Mouse (Mus musculus) heart, postnatal 0 days (tissue): ENCODE results near the gene Pde1c. TPM values are rescaled to one million over a fixed set of nuclear protein-coding genes. Genes with fewer than 3 reads are reported as not detected.

Experiments
- ATAC-seq: fragments of 200-750 bp; cut with Nextera tagmentation; 2 replicates; pipeline ENCODE4 v1.8.0; 2017; ENCODE audit warnings: low read depth, moderate number of reproducible peaks, moderate library complexity; ENCODE audit not compliant: insufficient read depth
- DNase-seq: peaks from one replicate; pipeline ENCODE4 v3.0.0-alpha.2; 2016; ENCODE audit warnings: low spot score
- H3K27ac ChIP-seq: fragments of 300-500 bp; sonication (generic); 2 replicates; pipeline ENCODE4 v1.5.1; 2014; ENCODE audit warnings: low read depth, mild to moderate bottlenecking
- H3K27me3 ChIP-seq: fragments of 300-500 bp; sonication (generic); 2 replicates; pipeline ENCODE4 v1.6.1; 2014; ENCODE audit warnings: low read length, mixed read lengths; ENCODE audit not compliant: control insufficient read depth, insufficient read depth
- H3K36me3 ChIP-seq: fragments of 300-500 bp; sonication (generic); replicated peaks from 2 replicates; pipeline ENCODE4 v1.6.1; 2014; ENCODE audit warnings: low read length, mixed read lengths; ENCODE audit not compliant: control insufficient read depth, insufficient read depth
- H3K4me1 ChIP-seq: fragments of 300-500 bp; sonication (generic); 2 replicates; pipeline ENCODE4 v1.6.1; 2014; ENCODE audit warnings: antibody characterized with exemption; ENCODE audit not compliant: control insufficient read depth, insufficient read depth
- H3K4me2 ChIP-seq: fragments of 300-500 bp; sonication (generic); 2 replicates; pipeline ENCODE4 v1.6.1; 2014; ENCODE audit warnings: low read depth, mild to moderate bottlenecking, low read length, moderate library complexity
- H3K4me3 ChIP-seq: fragments of 300-500 bp; sonication (generic); 2 replicates; pipeline ENCODE4 v1.5.1; 2014; ENCODE audit warnings: low read depth, low read length
- H3K9ac ChIP-seq: fragments of 300-500 bp; sonication (generic); replicated peaks from 2 replicates; pipeline ENCODE4 v1.6.1; 2014; ENCODE audit warnings: low read depth, low read length, mixed read lengths
- H3K9me3 ChIP-seq: fragments of 300-500 bp; sonication (generic); replicated peaks from 2 replicates; pipeline ENCODE4 v1.6.1; 2016; ENCODE audit warnings: low read length; ENCODE audit not compliant: control insufficient read depth
- CTCF ChIP-seq: IDR thresholded peaks from 2 replicates; pipeline ENCODE4 v1.5.1; 2016; ENCODE audit warnings: antibody characterized with exemption, control low read depth, low read depth
- EP300 ChIP-seq: IDR thresholded peaks from 2 replicates; pipeline ENCODE4 v1.6.1; 2016; ENCODE audit warnings: antibody characterized with exemption, low read depth
- WGBS: fragments of 180-500 bp; shearing (Covaris S2); extraction: QIAGEN DNeasy Blood & Tissue Kit; methylation state at CpG from one replicate; pipeline ENCODE4 v1.1.7; 2014; 5-methylcytosine and 5-hydroxymethylcytosine counted together
- polyA plus RNA-seq: library from polyadenylated mRNA; unstranded; fragments of >200 nt; fragmentation: Nextera tagmentation; extraction: Ambion mirVana; gene quantifications from 2 replicates; pipeline ENCODE4 v1.2.1, GENCODE M21; 2015
- total RNA-seq: library from RNA; depleted of rRNA; stranded (reverse); fragments of >200 nt; gene quantifications from 2 replicates; pipeline ENCODE4 v1.2.3, GENCODE M21; 2014; ENCODE audit warnings: low replicate concordance

The Pde1c gene
- total and polyA plus RNA-seq, 2 experiments from 2014 or later = 26.8 to 83.2 TPM

GRCm38 (mm10) chr6:56328103-56328502 is 240.8 kb downstream of the Pde1c start:
- Histone ChIP-seq H3K9ac (no peak overlapping the region), H3K4me3 (no peak overlapping the region), H3K27ac (no peak overlapping the region), H3K36me3 (no peaks in the 10 kb centered on the region), H3K4me2 (no peak overlapping the region), H3K4me1 (peaks cover 5% of the 10 kb centered on the region), H3K9me3 (no peaks in the 10 kb centered on the region), H3K27me3 (no peaks in the 10 kb centered on the region)
- DNase-seq (no peak), ATAC-seq (no peak)
- WGBS = 62% methylated on average over 1 of the region's 1 CpGs
- TF ChIP-seq CTCF = no peak
- no peak for TF ChIP-seq EP300

GRCm38 (mm10) chr6:56322799-56323198 is 246.1 kb downstream of the Pde1c start:
- WGBS = 22% methylated on average over 3 of the region's 3 CpGs
- ATAC-seq = peak; percentile 30; the same call in 1 of the 2 replicates
- peaks cover 10% of the 10 kb centered on the region for H3K4me1 ChIP-seq
- no peaks in the 10 kb centered on the region for H3K27me3 ChIP-seq
- no peak overlapping the region for H3K4me3 ChIP-seq
- no peaks in the 10 kb centered on the region for H3K9me3 ChIP-seq
- peak; percentile 24 for DNase-seq
- no peak overlapping the region for H3K4me2 ChIP-seq
- H3K27ac ChIP-seq = no peak overlapping the region
- H3K9ac ChIP-seq = no peak overlapping the region
- TF ChIP-seq CTCF (no peak), EP300 (no peak)
- no peaks in the 10 kb centered on the region for H3K36me3 ChIP-seq

- no peaks in the 10 kb centered on the region for H3K27me3 ChIP-seq
- H3K9me3 ChIP-seq = no peaks in the 10 kb centered on the region
- no peak overlapping the region for H3K27ac ChIP-seq
- no peak overlapping the region for H3K4me3 ChIP-seq
- no peaks in the 10 kb centered on the region for H3K36me3 ChIP-seq
- peak; percentile 12 for DNase-seq
- ATAC-seq = no peak; the same call in 1 of the 2 replicates
- no peak overlapping the region for H3K9ac ChIP-seq
- peaks cover 8% of the 10 kb centered on the region for H3K4me1 ChIP-seq
- no peak overlapping the region for H3K4me2 ChIP-seq
- no peak for TF ChIP-seq EP300
- TF ChIP-seq CTCF = no peak
Observed at GRCm38 (mm10) chr6:56310318-56310717, 258.6 kb downstream of the Pde1c start.

- WGBS = 74% methylated on average over 2 of the region's 2 CpGs
- Histone ChIP-seq H3K4me3 (no peak overlapping the region), H3K27me3 (no peaks in the 10 kb centered on the region), H3K4me2 (no peak overlapping the region), H3K4me1 (peaks cover 8% of the 10 kb centered on the region), H3K9ac (no peak overlapping the region), H3K36me3 (no peaks in the 10 kb centered on the region), H3K27ac (no peak overlapping the region), H3K9me3 (no peaks in the 10 kb centered on the region)
- ATAC-seq (no peak), DNase-seq (no peak)
- TF ChIP-seq EP300 = no peak
- no peak for TF ChIP-seq CTCF
Observed at GRCm38 (mm10) chr6:56306066-56306465, 262.8 kb downstream of the Pde1c start.

- Histone ChIP-seq H3K4me2 (no peak overlapping the region), H3K9me3 (no peaks in the 10 kb centered on the region), H3K4me1 (no peaks in the 10 kb centered on the region), H3K36me3 (no peaks in the 10 kb centered on the region), H3K27me3 (no peaks in the 10 kb centered on the region), H3K9ac (no peak overlapping the region), H3K4me3 (no peak overlapping the region), H3K27ac (no peak overlapping the region)
- 29% methylated on average over 1 of the region's 1 CpGs for WGBS
- TF ChIP-seq EP300 = no peak
- TF ChIP-seq CTCF = no peak
- DNase-seq (no peak), ATAC-seq (no peak)
Observed at GRCm38 (mm10) chr6:56292176-56292575, 276.7 kb downstream of the Pde1c start.

GRCm38 (mm10) chr6:56289307-56289706 is 279.6 kb downstream of the Pde1c start:
- Histone ChIP-seq H3K9me3 (no peaks in the 10 kb centered on the region), H3K4me2 (no peak overlapping the region), H3K4me3 (no peak overlapping the region), H3K27me3 (no peaks in the 10 kb centered on the region), H3K36me3 (no peaks in the 10 kb centered on the region), H3K27ac (no peak overlapping the region), H3K9ac (no peak overlapping the region), H3K4me1 (no peaks in the 10 kb centered on the region)
- 52% methylated on average over 2 of the region's 2 CpGs for WGBS
- TF ChIP-seq EP300 (no peak), CTCF (no peak)
- ATAC-seq (no peak), DNase-seq (no peak)
